Mouse (Mus musculus): ENCODE measurements around the gene Zdhhc25.

- TF ChIP-seq CTCF (conservative IDR thresholded peaks at IDR 0.05; ENCODE audit: low read length) (no peak), POU5F1 (IDR thresholded peaks at IDR 0.05; ENCODE audit: borderline replicate concordance, low read length) (no peak)
These were observed 24.8 kb downstream of the Zdhhc25 start for GRCm38 (mm10) chr15:88624874-88625277.

All from E14TG2a.4 (cell line).